Mouse (Mus musculus): ENCODE measurements around the gene Zfp972. TPM values are rescaled to one million over a fixed set of nuclear protein-coding genes. Genes with fewer than 3 reads are reported as not detected.

Gene Zfp972
- polyA plus RNA-seq, 1 experiment from 2014 or later, result 0.55 TPM

Other genes starting within 250 kb of the Zfp972 start
- 0.93 and 0.95 TPM in 2 replicates for gene Gm14322, start 166.3 kb downstream of the Zfp972 start, polyA plus RNA-seq (2015; fragmentation: Nextera tagmentation; extraction: Ambion mirVana)
- gene Gm14325, start 85.3 kb downstream of the Zfp972 start, polyA plus RNA-seq (2015; fragmentation: Nextera tagmentation; extraction: Ambion mirVana), result 7.6 and 8.5 TPM in 2 replicates
- gene Gm14327, start 28.5 kb downstream of the Zfp972 start, polyA plus RNA-seq (2015; fragmentation: Nextera tagmentation; extraction: Ambion mirVana), result 1.4 and 1.5 TPM in 2 replicates
- 4.1 and 4.6 TPM in 2 replicates for gene Gm14326, start 31.7 kb upstream of the Zfp972 start, polyA plus RNA-seq (2015; fragmentation: Nextera tagmentation; extraction: Ambion mirVana)
- gene Zfp971, start 97.7 kb upstream of the Zfp972 start, polyA plus RNA-seq (2015; fragmentation: Nextera tagmentation; extraction: Ambion mirVana), result 3.8 and 4.2 TPM in 2 replicates
- 3.4 and 4.4 TPM in 2 replicates for gene Zfp931, start 152.9 kb upstream of the Zfp972 start, polyA plus RNA-seq (2015; fragmentation: Nextera tagmentation; extraction: Ambion mirVana)
- gene Phactr3, start 193.4 kb upstream of the Zfp972 start, polyA plus RNA-seq (2015; fragmentation: Nextera tagmentation; extraction: Ambion mirVana), result 0.04 and 0.08 TPM in 2 replicates